In genomic region chr4:134286226-134287167, GRCm38 (mm10) we compare ENCODE assay signal across 9 mouse cellular contexts. TPM values are rescaled to one million over a fixed set of nuclear protein-coding genes. Genes with fewer than 3 reads are reported as not detected.
DNase-seq lines count a peak whose midpoint lies in the region; ATAC-seq and TF ChIP-seq lines count a peak whose summit lies in the region.
"Had no signal": no experiment of that assay in that cellular context is flagged by ENCODE, and none has a peak within 500 bp of the region (broad histone marks: within the 10 kb centered on the region; RNA-seq: fewer than 3 reads in every experiment).

No protein-coding gene starts in this region.

- peak overlapping the region; percentile 94 for H3K4me3 ChIP-seq in cerebellum, adult 2 months (replicated peaks; ENCODE audit: insufficient read depth, low read depth, low read length)
- peak overlapping the region; percentile 99 for H3K4me3 ChIP-seq in forebrain, embryonic 13.5 days
- H3K4me3 ChIP-seq in limb, embryonic 13.5 days, result peak overlapping the region; percentile 93
- H3K4me3 ChIP-seq in neural tube, embryonic 15.5 days (replicated peaks), result peak overlapping the region; percentile 100

- no peak for TF ChIP-seq POLR2A in cerebellum, adult 2 months (IDR thresholded peaks at IDR 0.05; ENCODE audit: borderline replicate concordance, insufficient read depth, low read length)

- TF ChIP-seq CTCF in cerebellum, adult 2 months (IDR thresholded peaks at IDR 0.05; ENCODE audit: borderline replicate concordance, insufficient read depth, low read depth, low read length), result no peak

- H3K27ac ChIP-seq in cerebellum, adult 2 months (ENCODE audit: insufficient read depth, low read length), result no peak overlapping the region
- peak overlapping the region; percentile 99 for H3K27ac ChIP-seq in forebrain, embryonic 13.5 days
- H3K27ac ChIP-seq in limb, embryonic 13.5 days, result peak overlapping the region; percentile 63; the same call in 1 of the 2 replicates
- H3K27ac ChIP-seq in neural tube, embryonic 15.5 days (replicated peaks), result peak overlapping the region; percentile 100

- DNase-seq in cerebellum, adult 2 months, result no peak
- no peak for DNase-seq in cerebellum, postnatal 36 days
- DNase-seq in right cerebral cortex, postnatal 14 days, result peak; percentile 31
- no peak for DNase-seq in right cerebral cortex, postnatal 25 days
- no peak for DNase-seq in adrenal gland, adult 2 months

- H3K36me3 ChIP-seq in forebrain, embryonic 13.5 days (ENCODE audit: poor library complexity, severe bottlenecking), result peaks cover 26% of the 10 kb centered on the region
- peaks cover 27% of the 10 kb centered on the region for H3K36me3 ChIP-seq in limb, embryonic 13.5 days
- H3K36me3 ChIP-seq in neural tube, embryonic 15.5 days, result peaks cover 26% of the 10 kb centered on the region

- 2% methylated on average over 59 of the region's 59 CpGs for WGBS in cerebellum, adult 2 months
- WGBS in forebrain, embryonic 13.5 days, result 3% methylated on average over 59 of the region's 59 CpGs
- 3% methylated on average over 59 of the region's 59 CpGs for WGBS in limb, embryonic 13.5 days
- 3% methylated on average over 56 of the region's 59 CpGs for WGBS in neural tube, embryonic 15.5 days

- no peaks in the 10 kb centered on the region for H3K27me3 ChIP-seq in cerebellum, adult 2 months (ENCODE audit: control insufficient read depth, insufficient read depth, low read length)
- no peaks in the 10 kb centered on the region for H3K27me3 ChIP-seq in forebrain, embryonic 13.5 days
- no peaks in the 10 kb centered on the region for H3K27me3 ChIP-seq in limb, embryonic 13.5 days
- no peaks in the 10 kb centered on the region for H3K27me3 ChIP-seq in neural tube, embryonic 15.5 days (replicated peaks)

- H3K4me2 ChIP-seq in forebrain, embryonic 13.5 days, result peak overlapping the region; percentile 79
- peak overlapping the region; percentile 96 for H3K4me2 ChIP-seq in limb, embryonic 13.5 days (replicated peaks)
- H3K4me2 ChIP-seq in neural tube, embryonic 15.5 days, result peak overlapping the region; percentile 93

- peak; percentile 74 for ATAC-seq in forebrain, embryonic 13.5 days
- peak; percentile 37 for ATAC-seq in limb, embryonic 13.5 days (ENCODE audit: low FRiP score, low read depth)
- peak; percentile 62 for ATAC-seq in neural tube, embryonic 15.5 days (ENCODE audit: low FRiP score)

- no peaks in the 10 kb centered on the region for H3K4me1 ChIP-seq in cerebellum, adult 2 months (ENCODE audit: control insufficient read depth, insufficient read depth, low read length)
- H3K4me1 ChIP-seq in forebrain, embryonic 13.5 days, result peaks cover 25% of the 10 kb centered on the region
- peaks cover 22% of the 10 kb centered on the region for H3K4me1 ChIP-seq in limb, embryonic 13.5 days
- peaks cover 31% of the 10 kb centered on the region for H3K4me1 ChIP-seq in neural tube, embryonic 15.5 days

- no peaks in the 10 kb centered on the region for H3K9me3 ChIP-seq in forebrain, embryonic 13.5 days (replicated peaks)
- no peaks in the 10 kb centered on the region for H3K9me3 ChIP-seq in limb, embryonic 13.5 days
- H3K9me3 ChIP-seq in neural tube, embryonic 15.5 days (replicated peaks), result no peaks in the 10 kb centered on the region

- H3K9ac ChIP-seq in forebrain, embryonic 13.5 days, result peak overlapping the region; percentile 96
- H3K9ac ChIP-seq in limb, embryonic 13.5 days, result peak overlapping the region; percentile 99
- H3K9ac ChIP-seq in neural tube, embryonic 15.5 days (replicated peaks), result peak overlapping the region; percentile 94

RNA-seq across cellular contexts. Expression of gene Pdik1l, which starts 1.2 kb away (rescaled TPM):
- 8.9 and 9.6 TPM in 2 replicates for polyA plus RNA-seq in cerebellum, adult 2 months (2012; rRNA removed)
- 32.4 and 37.3 TPM in 2 replicates for polyA plus RNA-seq in forebrain, embryonic 13.5 days (2015; fragmentation: Nextera tagmentation; extraction: Ambion mirVana)
- polyA plus RNA-seq in limb, embryonic 13.5 days (2015; fragmentation: Nextera tagmentation; extraction: Ambion mirVana), result 21.7 and 22.6 TPM in 2 replicates
- 32.1 and 33.9 TPM in 2 replicates for polyA plus RNA-seq in neural tube, embryonic 15.5 days (2015; fragmentation: Nextera tagmentation; extraction: Ambion mirVana)
- 10 to 100 TPM; 14.7 to 22.3 TPM for total RNA-seq in adrenal gland, adult 2 months (2021)
- 1.3 TPM in 2 replicates for polyA plus RNA-seq in adrenal gland, adult 2 months (2012; rRNA removed)

RNA-seq across cellular contexts. Expression of gene Trim63, which starts 28.4 kb away (rescaled TPM):
- 0.07 and 0.24 TPM in 2 replicates for polyA plus RNA-seq in cerebellum, adult 2 months (2012; rRNA removed)
- polyA plus RNA-seq in forebrain, embryonic 13.5 days (2015; fragmentation: Nextera tagmentation; extraction: Ambion mirVana), result 0.16 TPM in 1 of 2 replicates, not detected in the other
- polyA plus RNA-seq in limb, embryonic 13.5 days (2015; fragmentation: Nextera tagmentation; extraction: Ambion mirVana), result 5.3 and 6.2 TPM in 2 replicates
- polyA plus RNA-seq in neural tube, embryonic 15.5 days (2015; fragmentation: Nextera tagmentation; extraction: Ambion mirVana), result 1.2 and 1.4 TPM in 2 replicates
- total RNA-seq in adrenal gland, adult 2 months (2021), result not detected
- polyA plus RNA-seq in adrenal gland, adult 2 months (2012; rRNA removed), result 0.06 and 0.11 TPM in 2 replicates

RNA-seq across cellular contexts. Expression of gene Grrp1, which starts 32.6 kb away (rescaled TPM):
- 6.6 and 7.6 TPM in 2 replicates for polyA plus RNA-seq in cerebellum, adult 2 months (2012; rRNA removed)
- 4.7 and 5.1 TPM in 2 replicates for polyA plus RNA-seq in forebrain, embryonic 13.5 days (2015; fragmentation: Nextera tagmentation; extraction: Ambion mirVana)
- polyA plus RNA-seq in limb, embryonic 13.5 days (2015; fragmentation: Nextera tagmentation; extraction: Ambion mirVana), result 4.7 and 5.3 TPM in 2 replicates
- polyA plus RNA-seq in neural tube, embryonic 15.5 days (2015; fragmentation: Nextera tagmentation; extraction: Ambion mirVana), result 14.2 and 17.0 TPM in 2 replicates
- total RNA-seq in adrenal gland, adult 2 months (2021), result 1 to 10 TPM; 6.2 to 9.3 TPM
- polyA plus RNA-seq in adrenal gland, adult 2 months (2012; rRNA removed), result 28.5 and 31.8 TPM in 2 replicates

RNA-seq across cellular contexts. Expression of gene Gm30191, which starts 39.8 kb away (rescaled TPM):
- 1.8 and 1.9 TPM in 2 replicates for polyA plus RNA-seq in cerebellum, adult 2 months (2012; rRNA removed)
- not detected in 2 replicates for polyA plus RNA-seq in forebrain, embryonic 13.5 days (2015; fragmentation: Nextera tagmentation; extraction: Ambion mirVana)
- not detected in 2 replicates for polyA plus RNA-seq in limb, embryonic 13.5 days (2015; fragmentation: Nextera tagmentation; extraction: Ambion mirVana)
- polyA plus RNA-seq in neural tube, embryonic 15.5 days (2015; fragmentation: Nextera tagmentation; extraction: Ambion mirVana), result not detected in 2 replicates
- not detected for total RNA-seq in adrenal gland, adult 2 months (2021)
- polyA plus RNA-seq in adrenal gland, adult 2 months (2012; rRNA removed), result not detected in 2 replicates
- total RNA-seq: heart, postnatal 14 days had no signal

RNA-seq across cellular contexts. Expression of gene Zfp593, which starts 41.1 kb away (rescaled TPM):
- polyA plus RNA-seq in cerebellum, adult 2 months (2012; rRNA removed), result 10.7 and 11.7 TPM in 2 replicates
- polyA plus RNA-seq in forebrain, embryonic 13.5 days (2015; fragmentation: Nextera tagmentation; extraction: Ambion mirVana), result 16.6 and 17.2 TPM in 2 replicates
- 15.6 and 17.8 TPM in 2 replicates for polyA plus RNA-seq in limb, embryonic 13.5 days (2015; fragmentation: Nextera tagmentation; extraction: Ambion mirVana)
- 13.9 and 14.8 TPM in 2 replicates for polyA plus RNA-seq in neural tube, embryonic 15.5 days (2015; fragmentation: Nextera tagmentation; extraction: Ambion mirVana)
- 10 to 100 TPM in 1 of 2 experiments, 1 to 10 TPM in 1; 8.3 to 11.0 TPM for total RNA-seq in adrenal gland, adult 2 months (2021)
- polyA plus RNA-seq in adrenal gland, adult 2 months (2012; rRNA removed), result 11.1 and 13.0 TPM in 2 replicates
